Mouse (Mus musculus) megakaryocyte progenitor cell, adult 5-6 weeks (primary cell): Measurements from ENCODE around the gene Ski. TPM values are rescaled to one million over a fixed set of nuclear protein-coding genes. Genes with fewer than 3 reads are reported as not detected.

Experiments
- ATAC-seq: replicated peaks from 2 replicates; pipeline ENCODE4 v1.8.0; 2016; ENCODE audit warnings: mild to moderate bottlenecking, moderate TSS enrichment, inconsistent platforms; ENCODE audit not compliant: poor library complexity
- total RNA-seq, 2 experiments: library from RNA; stranded (forward) in 1 of 2; stranded (reverse) in 1 of 2; fragments of 157-497, 149-512 nt in 1 of 2; fragments of 200-1000 nt in 1 of 2; gene quantifications; 2 replicates each; pipeline versions ENCODE4 v1.2.3 to v1.2.4; 2015 to 2017

Gene Ski
- total RNA-seq, 2 experiments from 2014 or later: 5.7 to 16.9 TPM

DNA sequence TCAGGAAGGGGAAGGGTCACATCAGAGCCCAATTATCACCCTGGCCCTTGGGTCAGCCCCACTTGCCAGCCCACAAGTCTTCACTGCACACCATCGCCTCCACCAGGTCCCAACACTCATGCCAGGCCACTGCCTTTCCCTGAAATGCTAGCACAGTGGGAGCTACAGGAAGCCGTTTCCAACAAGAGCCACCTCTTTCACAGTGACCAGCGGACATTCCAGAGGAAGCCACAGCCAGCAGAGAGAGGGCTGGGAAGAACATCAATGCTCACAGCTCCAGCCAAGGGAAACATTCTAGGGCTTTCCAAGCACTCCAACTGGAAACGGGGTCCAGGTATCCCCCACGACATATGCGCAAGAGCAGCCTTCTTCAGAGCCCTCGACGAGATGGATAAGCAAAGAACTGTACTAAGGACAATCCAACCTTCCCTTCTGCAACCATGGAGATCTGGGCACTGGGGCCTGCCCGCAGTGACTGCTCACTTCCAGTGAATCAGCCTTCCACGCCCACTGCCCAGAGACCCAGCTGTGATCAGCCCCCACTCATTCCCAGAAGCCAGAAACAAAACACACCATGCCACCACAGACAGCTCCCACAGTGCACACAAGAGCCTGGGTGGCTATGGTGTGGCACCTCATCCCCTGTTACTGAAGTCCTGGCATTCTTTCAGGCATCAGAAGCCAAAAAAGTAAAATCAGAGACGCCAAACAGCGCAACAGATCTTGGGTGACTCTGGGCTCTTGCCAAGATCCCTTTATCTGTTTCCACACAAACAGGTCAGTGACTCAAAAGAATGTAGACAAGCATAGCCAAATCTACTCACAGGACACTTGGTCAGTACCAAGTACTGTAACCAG is 6.4 kb downstream of the Ski start:
- ATAC-seq: 0 out of 2 replicates have a peak, but pooled peaks have one; percentile 0

DNA sequence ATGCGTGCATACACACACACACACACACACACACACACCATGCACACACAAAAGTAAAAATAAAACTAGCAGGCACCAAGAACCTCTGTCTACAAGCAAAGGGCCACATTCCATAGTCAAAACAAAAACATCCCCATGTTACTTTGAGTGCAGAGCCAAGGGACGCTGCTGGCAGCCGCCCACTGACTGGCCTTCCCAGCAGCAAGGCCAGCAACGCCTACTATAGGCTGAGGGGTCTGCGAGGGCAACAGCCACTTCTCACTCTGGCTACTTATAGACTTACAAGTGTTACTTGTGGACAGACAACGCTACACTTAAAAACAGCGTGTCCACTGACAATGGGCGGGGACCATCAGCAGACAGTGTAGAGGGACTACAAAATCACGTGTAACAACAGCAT is 7.2 kb downstream of the Ski start:
- no peak for ATAC-seq

DNA sequence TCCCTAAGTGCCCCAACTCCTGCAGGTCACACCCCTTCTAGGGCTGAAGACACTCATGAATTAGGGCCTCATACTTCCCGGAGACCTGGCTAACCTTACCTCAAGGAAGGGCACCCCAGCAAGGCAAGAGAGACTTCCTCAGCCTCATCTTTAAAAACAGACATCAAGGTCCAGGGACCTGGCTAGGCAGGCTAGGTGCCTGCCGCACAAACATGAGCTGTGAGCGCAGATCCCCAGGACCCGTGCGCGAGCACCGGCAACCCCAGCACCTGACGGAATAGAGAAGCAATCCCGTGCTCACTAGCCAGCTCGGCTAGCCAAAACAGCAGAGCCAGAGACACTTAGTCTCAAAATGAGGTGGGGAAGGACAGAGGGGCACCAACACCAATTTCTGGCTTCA is 7.6 kb downstream of the Ski start:
- ATAC-seq: no peak

DNA sequence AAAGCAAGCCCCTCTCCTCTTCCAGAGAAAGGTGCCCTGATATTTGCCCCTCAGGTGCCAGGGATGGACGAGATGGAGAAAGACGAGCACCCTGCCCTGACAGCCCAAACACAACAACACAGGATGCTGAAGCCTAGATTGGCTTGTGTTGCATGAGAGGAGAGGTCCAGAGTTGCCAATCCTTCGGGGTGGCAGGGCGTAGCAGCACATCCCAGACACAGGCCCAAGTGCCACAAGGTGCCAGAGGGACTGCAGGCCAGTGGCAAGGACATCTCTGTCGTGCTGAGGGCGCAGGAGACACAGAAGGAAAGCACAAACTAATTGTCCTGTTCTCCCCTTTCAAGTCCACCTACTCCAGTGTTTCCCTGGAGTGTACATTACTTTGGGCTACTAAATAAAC is 8.2 kb downstream of the Ski start:
- ATAC-seq: no peak

DNA sequence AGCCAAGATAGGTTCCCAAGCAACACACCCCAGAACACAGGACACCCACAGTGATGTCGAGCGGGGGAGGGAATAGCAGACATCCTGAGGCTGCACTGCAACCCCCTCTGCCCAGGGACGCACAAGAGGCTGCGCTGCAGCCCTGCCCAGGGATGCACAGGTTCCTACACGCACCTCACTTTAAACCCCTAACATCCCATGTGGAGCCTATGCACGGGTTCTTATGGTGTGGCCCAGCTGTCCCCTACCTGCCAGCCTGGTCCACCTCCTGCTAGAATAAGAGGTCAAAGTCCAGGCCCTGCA is 8.7 kb downstream of the Ski start:
- no peak for ATAC-seq

DNA sequence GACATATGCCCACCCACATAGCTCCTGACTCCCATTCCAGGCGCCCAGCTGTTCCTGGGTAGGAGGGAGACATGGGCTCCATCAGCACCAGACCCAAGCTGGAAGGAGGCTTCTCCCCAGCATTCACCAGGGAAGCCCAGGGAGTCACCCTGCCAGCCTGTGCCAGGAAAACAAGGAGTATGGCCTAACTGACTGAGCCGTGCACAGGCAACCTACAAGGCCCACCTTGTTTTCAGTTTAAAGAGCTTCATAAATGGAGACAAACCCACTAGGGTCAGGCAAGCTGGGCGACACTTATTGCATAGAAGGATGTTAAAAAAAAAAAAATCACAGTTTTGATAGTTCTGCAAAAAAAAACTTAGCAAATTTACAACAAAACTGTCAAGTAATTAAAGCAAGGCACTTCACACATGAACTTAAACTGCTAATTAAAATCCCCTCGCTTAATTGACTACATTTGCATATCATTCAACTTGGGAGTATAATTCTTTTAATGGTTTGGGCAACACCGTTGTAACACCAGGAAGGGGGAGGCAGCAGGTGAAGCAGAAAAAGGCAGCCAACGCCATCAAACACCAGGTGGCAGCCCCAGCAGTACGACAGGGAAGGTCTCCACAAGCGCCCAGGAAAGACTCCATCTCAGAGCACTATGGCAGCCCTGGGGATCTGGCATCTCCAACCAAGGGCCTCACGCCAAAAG is 9.2 kb downstream of the Ski start:
- no peak for ATAC-seq

DNA sequence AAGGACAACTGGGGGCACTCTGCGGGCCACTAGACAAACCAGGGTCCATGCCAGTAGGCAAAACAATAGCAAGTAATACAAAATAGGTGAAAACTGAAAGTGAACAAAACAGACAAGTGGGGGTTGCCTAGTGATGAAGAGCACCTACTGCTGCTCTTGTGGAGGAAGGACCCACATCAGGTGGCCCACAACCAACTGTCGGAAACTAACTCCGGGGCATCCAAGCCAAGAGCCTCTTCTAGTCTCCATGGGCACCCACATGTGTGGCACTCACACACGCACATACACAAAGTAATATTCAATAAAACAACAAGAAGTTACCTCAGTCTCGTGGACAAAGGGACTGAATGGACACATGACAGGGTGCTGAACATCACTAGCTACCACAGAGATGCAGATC is 12.9 kb downstream of the Ski start:
- ATAC-seq: no peak

DNA sequence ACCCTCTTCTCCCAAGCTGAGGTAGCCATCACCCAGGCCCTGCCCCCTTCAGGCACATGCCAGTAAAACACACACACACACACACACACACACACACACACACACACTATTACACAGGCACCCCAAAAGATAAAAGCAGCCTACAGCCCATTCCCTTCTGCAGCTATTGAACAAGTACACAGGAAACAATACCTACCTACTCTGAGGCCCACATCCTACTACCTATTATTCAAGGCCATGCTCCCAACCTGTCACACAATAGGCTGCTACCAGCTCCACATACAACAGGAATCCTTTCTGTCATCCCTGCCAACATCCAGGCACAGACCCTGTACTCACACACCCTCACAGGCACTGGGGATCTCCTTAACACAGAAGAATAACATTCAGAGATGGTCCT is 13.3 kb downstream of the Ski start:
- no peak for ATAC-seq

DNA sequence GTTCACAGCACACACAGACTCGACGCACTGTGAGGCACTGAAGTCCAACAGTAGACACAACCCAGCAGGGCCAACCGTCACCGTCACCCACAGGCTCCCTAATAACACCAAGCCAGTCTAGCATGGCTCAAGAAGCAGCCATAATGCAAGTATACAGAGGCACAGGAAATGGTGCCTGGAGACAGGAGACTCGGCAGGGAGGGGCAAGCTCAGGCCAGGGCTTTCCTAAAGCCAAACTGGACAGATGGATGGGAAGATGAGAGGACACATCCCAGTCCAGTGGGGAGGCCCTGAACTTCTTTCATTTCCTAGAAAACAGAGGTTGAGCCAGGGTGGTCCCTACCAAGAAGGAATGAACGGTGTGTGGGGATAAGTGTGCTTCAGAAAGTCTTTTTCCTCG is 13.8 kb downstream of the Ski start:
- ATAC-seq: no peak

DNA sequence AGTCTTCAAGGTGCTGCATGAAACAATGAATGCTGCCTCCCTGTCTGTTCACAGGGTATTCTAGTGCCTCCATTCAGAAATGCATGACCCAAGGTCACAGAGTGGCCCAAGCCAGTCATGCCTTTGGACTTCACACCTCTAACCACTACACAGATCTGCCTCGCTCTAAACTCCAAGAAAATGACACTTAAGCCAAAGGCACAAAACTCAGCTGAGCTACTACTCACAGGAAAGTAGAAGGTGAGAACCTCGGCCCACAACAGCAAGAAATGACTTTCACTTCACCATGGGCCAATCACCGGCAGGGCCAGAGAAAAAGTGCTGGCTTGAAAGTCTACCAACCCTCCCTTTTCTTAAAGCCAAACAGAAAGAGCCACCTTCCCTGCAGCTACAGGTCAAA is 14.6 kb downstream of the Ski start:
- no peak for ATAC-seq

DNA sequence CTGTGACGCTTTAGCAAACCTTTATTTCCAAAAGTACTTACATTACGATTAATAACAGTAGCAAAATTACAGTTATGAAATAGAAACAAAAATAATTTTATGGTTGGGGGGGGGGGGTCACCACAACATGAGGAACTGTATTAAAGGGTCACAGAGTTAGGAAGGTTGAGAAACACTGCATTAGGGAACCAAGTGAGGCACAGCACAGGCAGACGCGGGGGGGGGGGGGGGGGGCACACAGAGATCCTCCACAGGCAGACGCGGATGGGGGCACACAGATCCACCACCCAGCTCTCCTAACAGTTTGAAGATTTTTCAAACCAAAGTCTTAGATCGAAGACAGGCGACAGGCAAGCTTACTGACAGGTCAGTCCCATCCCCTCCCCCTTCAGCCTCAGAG is 15.9 kb downstream of the Ski start:
- ATAC-seq: peak; percentile 51

DNA sequence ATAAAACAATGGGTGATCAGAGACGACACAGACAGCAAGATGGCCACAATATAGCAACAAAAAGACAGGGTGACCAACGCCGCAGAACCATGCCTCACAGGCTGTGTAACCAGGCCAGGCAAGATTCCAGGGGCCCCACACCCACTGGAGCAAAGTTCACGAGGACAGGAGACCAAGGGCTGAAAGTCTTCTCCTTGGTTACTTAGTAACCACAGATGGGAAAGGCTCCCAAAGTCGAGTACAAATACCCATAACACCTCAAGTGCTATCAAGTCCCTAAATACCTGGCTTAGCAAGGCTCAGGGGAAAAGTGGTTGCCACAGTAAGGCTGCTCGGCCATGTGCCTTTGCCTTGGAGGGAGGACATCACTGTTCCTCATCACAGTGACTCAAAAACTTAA is 16.5 kb downstream of the Ski start:
- ATAC-seq: no peak

DNA sequence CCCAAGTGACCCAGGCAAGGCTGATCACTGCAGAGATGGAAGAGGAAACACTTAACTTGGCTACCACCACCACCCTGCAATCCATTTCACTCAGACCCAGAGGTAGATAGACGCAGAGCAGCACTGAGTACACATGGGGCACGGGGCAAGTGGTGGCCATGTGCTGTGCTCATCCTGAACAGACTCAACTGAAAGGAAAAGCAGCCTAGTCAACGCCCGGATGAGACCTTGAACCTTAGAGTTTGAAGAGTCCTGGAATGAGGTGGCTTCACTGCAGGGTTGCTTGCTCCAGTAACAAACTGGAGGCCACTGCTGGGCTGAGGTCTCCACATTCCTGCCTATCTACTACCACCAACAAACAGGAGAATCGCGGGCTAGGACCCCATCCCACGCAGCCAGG is 20.6 kb downstream of the Ski start:
- ATAC-seq: no peak

DNA sequence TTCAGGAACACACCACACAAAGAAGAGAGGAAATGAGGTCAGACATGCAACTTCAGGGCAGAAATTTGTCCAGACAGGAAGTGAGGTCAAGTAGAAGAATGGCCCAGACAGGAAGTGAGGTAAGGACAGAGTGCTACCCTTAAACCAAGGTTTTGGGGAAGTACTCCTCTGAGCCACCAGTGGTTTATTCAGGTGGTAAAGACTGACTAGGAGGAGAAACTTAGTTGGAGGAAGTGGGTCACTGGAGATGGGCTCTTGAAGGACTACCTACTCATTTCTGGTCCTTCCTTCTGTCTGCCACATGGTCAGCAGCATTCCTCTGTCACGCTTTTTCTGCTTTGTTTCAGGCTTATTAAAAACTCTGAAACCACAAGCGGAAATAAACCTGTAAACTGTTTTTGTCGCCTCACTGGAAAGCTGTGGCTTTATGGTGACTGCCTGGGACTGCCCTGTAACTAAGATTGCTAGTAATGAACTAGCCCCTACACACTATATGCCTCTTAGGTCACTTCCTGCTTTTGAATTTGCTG is 21.5 kb downstream of the Ski start:
- peak; percentile 91 for ATAC-seq

DNA sequence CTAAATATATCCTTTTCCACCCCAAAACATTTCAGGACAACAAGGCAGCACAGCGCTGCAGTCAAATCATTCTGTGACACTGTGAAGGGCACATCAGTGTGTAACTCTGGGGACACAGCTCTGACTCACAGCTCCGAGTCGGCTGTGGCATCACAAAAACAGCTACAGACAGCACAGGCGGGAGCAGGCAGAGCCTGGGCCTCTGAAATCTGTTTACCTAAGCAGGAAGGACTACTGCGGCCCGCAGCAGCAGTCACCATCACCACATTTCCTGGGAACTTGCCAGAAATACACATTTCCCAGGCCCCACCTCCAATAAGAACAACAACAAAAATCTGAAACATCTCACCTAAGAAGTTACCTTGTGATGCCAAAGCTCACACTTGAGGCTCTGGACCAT is 24.7 kb downstream of the Ski start:
- no peak for ATAC-seq

DNA sequence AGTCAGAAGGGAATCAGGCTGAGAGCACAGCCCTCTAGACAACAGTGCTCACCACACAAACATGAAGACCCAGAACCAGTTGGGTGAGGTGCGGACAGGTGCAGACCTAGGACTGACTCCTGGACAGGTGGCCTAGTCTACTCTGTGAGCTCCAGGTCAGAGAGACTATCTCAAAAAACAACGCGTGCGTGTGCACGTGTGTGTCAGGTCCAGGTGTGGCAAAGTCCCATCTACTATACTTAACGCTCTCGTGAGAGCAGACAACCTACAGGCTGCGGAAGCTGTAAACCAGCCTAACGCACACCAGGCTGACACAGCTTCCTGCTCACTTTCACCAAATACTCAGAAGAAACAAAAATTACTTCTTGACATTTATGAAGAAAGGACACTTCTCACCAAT is 27.2 kb downstream of the Ski start:
- ATAC-seq: no peak

DNA sequence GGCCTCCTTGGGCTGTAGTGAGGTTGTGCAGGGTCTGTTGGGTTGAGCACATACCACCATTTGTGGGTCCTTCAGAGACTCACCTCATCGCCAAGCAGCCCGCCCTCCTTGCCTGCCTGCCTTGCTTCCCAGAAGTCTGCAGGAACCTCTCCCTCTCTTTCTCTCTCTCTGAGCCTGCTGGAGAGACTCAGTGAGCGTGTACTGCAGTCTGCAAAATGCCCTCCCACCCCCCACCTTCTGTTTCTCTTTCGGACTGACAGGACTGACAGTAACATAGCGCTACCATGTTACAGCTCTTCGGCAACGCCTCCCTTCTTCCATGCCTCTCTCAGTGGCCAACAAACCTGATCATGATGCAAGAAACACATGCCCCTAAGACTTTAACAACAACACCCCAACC is 32.1 kb downstream of the Ski start:
- ATAC-seq: no peak

DNA sequence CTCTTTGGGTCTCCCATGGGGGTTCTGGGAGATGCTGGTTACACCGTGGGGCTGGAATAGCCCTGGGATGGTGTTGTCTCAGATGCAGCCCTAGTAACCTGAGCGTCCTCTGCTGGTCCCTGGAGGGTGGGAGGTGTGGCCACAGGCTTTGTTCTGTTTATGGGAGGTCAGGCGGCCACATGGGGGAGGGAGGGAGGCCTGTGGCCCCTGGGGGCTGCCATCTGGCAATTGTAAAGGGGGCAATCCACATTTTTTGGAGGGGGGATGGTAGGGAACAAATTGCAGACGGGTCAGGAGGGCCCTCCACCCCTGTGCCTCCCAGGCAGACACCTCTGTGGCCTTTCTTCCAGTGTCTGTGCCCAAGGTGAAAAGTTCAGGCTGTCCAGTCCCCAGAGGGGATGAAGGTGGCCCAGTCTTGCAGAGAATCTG is 32.7 kb downstream of the Ski start:
- no peak for ATAC-seq

DNA sequence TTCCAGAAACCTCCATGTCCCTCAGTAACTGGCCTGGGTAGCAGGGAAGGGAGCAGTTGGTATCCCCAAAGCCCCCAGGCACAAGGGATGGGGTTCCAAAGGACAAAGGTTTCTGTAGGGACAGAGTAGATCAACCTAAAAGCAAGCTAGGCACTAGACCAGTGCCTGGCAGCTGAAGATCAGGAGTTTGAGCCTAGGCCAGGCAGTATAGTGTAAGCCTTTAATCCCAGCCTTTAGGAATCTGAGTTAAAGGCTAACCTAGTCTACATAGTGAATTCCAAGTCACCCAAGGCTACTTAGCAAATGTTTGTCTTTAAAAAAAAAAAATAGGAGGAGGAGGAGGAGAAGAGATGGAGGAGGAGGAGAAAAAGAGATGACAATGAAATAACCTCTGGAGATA is 33.6 kb downstream of the Ski start:
- ATAC-seq: no peak

DNA sequence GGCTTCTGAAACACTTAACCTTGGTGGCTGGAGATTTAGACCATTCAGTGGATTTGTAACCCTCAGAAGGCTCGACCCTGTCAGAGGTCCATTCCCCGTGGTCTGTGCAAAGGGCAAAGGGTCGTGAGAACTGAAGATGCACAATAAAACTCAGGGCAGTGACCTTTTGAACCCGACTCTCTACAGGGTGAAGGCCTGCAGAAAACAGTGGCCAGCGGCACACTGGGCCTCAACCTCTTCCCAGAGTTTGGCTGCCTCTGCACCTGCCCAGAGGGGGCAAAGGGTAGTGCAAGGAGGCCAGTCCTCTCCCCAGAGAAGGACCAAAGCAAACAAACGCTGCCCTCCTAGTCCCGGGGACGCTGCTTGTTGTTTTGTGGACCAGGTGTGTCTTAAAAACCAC is 34.1 kb downstream of the Ski start:
- ATAC-seq: no peak

DNA sequence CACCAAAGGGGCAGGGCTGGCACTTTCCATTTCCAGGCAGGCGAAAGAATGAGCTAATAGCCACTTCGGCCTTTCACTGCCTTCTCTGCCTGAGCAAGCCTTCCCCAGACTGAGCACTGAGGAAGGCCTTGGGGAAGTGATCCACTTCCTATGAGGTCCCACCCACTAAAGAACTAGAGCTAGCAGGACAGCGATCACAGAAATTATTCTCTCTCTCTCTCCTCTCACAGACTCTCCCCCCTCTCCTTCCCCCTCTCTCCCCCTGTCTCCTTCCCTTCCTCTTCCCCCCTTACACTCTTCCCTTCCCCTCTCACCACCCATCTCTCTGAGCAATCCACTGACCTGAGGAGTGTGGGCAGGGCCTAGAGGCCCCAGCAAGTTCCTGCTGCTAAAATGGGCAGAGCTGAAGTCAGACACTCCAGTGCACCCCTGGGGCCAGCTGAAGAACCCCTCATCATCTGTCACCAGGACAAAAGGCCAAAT is 35.2 kb downstream of the Ski start:
- peak; percentile 82 for ATAC-seq

DNA sequence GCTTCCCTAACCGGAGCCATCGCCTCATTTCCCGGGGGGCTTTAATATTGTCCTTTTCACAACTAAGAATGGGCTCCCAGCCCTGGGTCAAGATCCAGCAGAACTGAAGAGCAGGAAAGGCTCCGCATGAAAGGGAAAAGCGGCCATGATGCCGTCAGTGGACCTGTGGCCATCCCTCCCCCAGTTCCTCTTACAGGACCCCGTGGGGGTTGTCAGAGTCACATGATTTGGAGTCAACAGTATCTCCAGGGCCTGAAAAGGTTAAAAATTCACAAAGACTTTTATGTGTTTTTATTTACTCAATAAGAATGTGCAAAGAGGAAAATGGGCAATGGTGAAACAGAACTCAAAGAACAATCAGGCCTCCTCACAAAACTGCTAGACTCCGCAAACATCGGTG is 36.5 kb downstream of the Ski start:
- no peak for ATAC-seq
